Mouse (Mus musculus) forebrain, embryonic 13.5 days (tissue): ENCODE measurements around the gene Gm4922. TPM values are rescaled to one million over a fixed set of nuclear protein-coding genes. Genes with fewer than 3 reads are reported as not detected.

Experiments
- ATAC-seq: fragments of 200-750 bp; cut with Nextera tagmentation; 2 replicates; pipeline ENCODE4 v1.8.0; 2017
- H3K27ac ChIP-seq: fragments of 300-500 bp; sonication (generic); 2 replicates; pipeline ENCODE4 v1.5.1; 2015; ENCODE audit warnings: inconsistent platforms, mild to moderate bottlenecking, moderate library complexity
- H3K27me3 ChIP-seq: fragments of 300-500 bp; sonication (generic); 2 replicates; pipeline ENCODE4 v1.6.1; 2015; ENCODE audit warnings: mild to moderate bottlenecking, inconsistent platforms
- H3K36me3 ChIP-seq: fragments of 300-500 bp; sonication (generic); 2 replicates; pipeline ENCODE4 v1.6.1; 2015; ENCODE audit warnings: mild to moderate bottlenecking, inconsistent platforms; ENCODE audit not compliant: poor library complexity, severe bottlenecking
- H3K4me1 ChIP-seq: fragments of 300-500 bp; sonication (generic); 2 replicates; pipeline ENCODE4 v1.6.1; 2015; ENCODE audit warnings: inconsistent platforms
- H3K4me2 ChIP-seq: fragments of 300-500 bp; sonication (generic); 2 replicates; pipeline ENCODE4 v1.6.1; 2015; ENCODE audit warnings: inconsistent platforms, mild to moderate bottlenecking, moderate library complexity
- H3K4me3 ChIP-seq: fragments of 300-500 bp; sonication (generic); 2 replicates; pipeline ENCODE4 v1.5.1; 2015; ENCODE audit warnings: mild to moderate bottlenecking, inconsistent platforms
- H3K9ac ChIP-seq: fragments of 300-500 bp; sonication (generic); 2 replicates; pipeline ENCODE4 v1.6.1; 2015; ENCODE audit warnings: mild to moderate bottlenecking, inconsistent platforms
- H3K9me3 ChIP-seq: fragments of 300-500 bp; sonication (generic); replicated peaks from 2 replicates; pipeline ENCODE4 v1.6.1; 2016; ENCODE audit warnings: inconsistent platforms
- WGBS: fragments of 180-500 bp; shearing (Covaris S2); methylation state at CpG from one replicate; pipeline ENCODE4 v1.1.7; 2015; 5-methylcytosine and 5-hydroxymethylcytosine counted together
- polyA plus RNA-seq: library from polyadenylated mRNA; unstranded; fragments of >200 nt; fragmentation: Nextera tagmentation; extraction: Ambion mirVana; gene quantifications from 2 replicates; pipeline ENCODE4 v1.2.1, GENCODE M21; 2015

Gene Gm4922
- polyA plus RNA-seq, 1 experiment from 2014 or later = not detected

- H3K27ac ChIP-seq = no peak overlapping the region
- H3K9ac ChIP-seq = no peak overlapping the region
- peak; percentile 55; the same call in 1 of the 2 replicates for ATAC-seq
- WGBS = 69% methylated on average over 4 of the region's 4 CpGs
- no peaks in the 10 kb centered on the region for H3K27me3 ChIP-seq
- 0 out of 2 replicates have a peak, but pooled peaks cover 13% of the 10 kb centered on the region for H3K4me1 ChIP-seq
- no peak overlapping the region for H3K4me3 ChIP-seq
- no peaks in the 10 kb centered on the region for H3K36me3 ChIP-seq
- H3K9me3 ChIP-seq = no peaks in the 10 kb centered on the region
- H3K4me2 ChIP-seq = no peak overlapping the region
Measured at GRCm38 (mm10) chr10:18772537-18773179, 13.9 kb downstream of the Gm4922 start.

GRCm38 (mm10) chr10:18769909-18770308 lies 16.7 kb downstream of the Gm4922 start:
- WGBS = 52% methylated on average over 5 of the region's 5 CpGs
- no peak overlapping the region for H3K27ac ChIP-seq
- H3K36me3 ChIP-seq = no peaks in the 10 kb centered on the region
- no peaks in the 10 kb centered on the region for H3K27me3 ChIP-seq
- 0 out of 2 replicates have a peak, but pooled peaks cover 8% of the 10 kb centered on the region for H3K4me1 ChIP-seq
- ATAC-seq = no peak
- no peaks in the 10 kb centered on the region for H3K9me3 ChIP-seq
- H3K9ac ChIP-seq = no peak overlapping the region
- no peak overlapping the region for H3K4me2 ChIP-seq
- no peak overlapping the region for H3K4me3 ChIP-seq

- no peak overlapping the region for H3K27ac ChIP-seq
- no peaks in the 10 kb centered on the region for H3K4me1 ChIP-seq
- H3K27me3 ChIP-seq = no peaks in the 10 kb centered on the region
- H3K36me3 ChIP-seq = no peaks in the 10 kb centered on the region
- no peak for ATAC-seq
- WGBS = 35% methylated on average over 2 of the region's 2 CpGs
- H3K9me3 ChIP-seq = no peaks in the 10 kb centered on the region
- H3K9ac ChIP-seq = no peak overlapping the region
- no peak overlapping the region for H3K4me3 ChIP-seq
- no peak overlapping the region for H3K4me2 ChIP-seq
Measured at GRCm38 (mm10) chr10:18760241-18760640, 26.4 kb downstream of the Gm4922 start.

- Histone ChIP-seq H3K9ac (no peak overlapping the region), H3K9me3 (no peaks in the 10 kb centered on the region)
- WGBS = 73% methylated on average over 4 of the region's 4 CpGs
Measured at GRCm38 (mm10) chr10:18750057-18750456, 36.5 kb downstream of the Gm4922 start.

GRCm38 (mm10) chr10:18743286-18744142 lies 43.1 kb downstream of the Gm4922 start, which contains the start of gene Arfgef3:
Gene Arfgef3, minus strand, starts transcription at chr10:18743949.
- Histone ChIP-seq H3K4me3 (peak within 1 kb of the TSS; percentile 70), H3K36me3 (no peaks in the 10 kb centered on the region), H3K27ac (peak within 1 kb of the TSS; percentile 68), H3K4me1 (peaks cover 22% of the 10 kb centered on the region), H3K27me3 (no peaks in the 10 kb centered on the region), H3K4me2 (peak within 1 kb of the TSS; percentile 87), H3K9me3 (no peaks in the 10 kb centered on the region), H3K9ac (peak within 1 kb of the TSS; percentile 74)
- ATAC-seq = peak; percentile 84
- under 1% methylated on average over 50 of the region's 50 CpGs for WGBS

More at GRCm38 (mm10) chr10:18750057-18750456, 36.5 kb downstream of the Gm4922 start:
- no peaks in the 10 kb centered on the region for H3K27me3 ChIP-seq
- no peak overlapping the region for H3K4me3 ChIP-seq
- H3K4me2 ChIP-seq = no peak overlapping the region
- no peaks in the 10 kb centered on the region for H3K4me1 ChIP-seq
- 0 out of 2 replicates have a peak, but pooled peaks have one; percentile 19 for ATAC-seq
- no peaks in the 10 kb centered on the region for H3K36me3 ChIP-seq
- H3K27ac ChIP-seq = no peak overlapping the region

GRCm38 (mm10) chr10:18742086-18742485 lies 44.5 kb downstream of the Gm4922 start:
- no peak overlapping the region for H3K9ac ChIP-seq
- H3K4me2 ChIP-seq = peak overlapping the region; percentile 87
- 61% methylated on average over 6 of the region's 6 CpGs for WGBS
- H3K27ac ChIP-seq = 0 out of 2 replicates have a peak overlapping the region, but pooled peaks have one; percentile 20
- H3K4me3 ChIP-seq = peak overlapping the region; percentile 70
- H3K36me3 ChIP-seq = no peaks in the 10 kb centered on the region
- H3K9me3 ChIP-seq = no peaks in the 10 kb centered on the region
- H3K27me3 ChIP-seq = no peaks in the 10 kb centered on the region
- ATAC-seq = no peak
- H3K4me1 ChIP-seq = peaks cover 22% of the 10 kb centered on the region

- Histone ChIP-seq H3K9me3 (no peaks in the 10 kb centered on the region), H3K4me2 (0 out of 2 replicates have a peak overlapping the region, but pooled peaks have one; percentile 10), H3K27ac (no peak overlapping the region), H3K4me1 (peaks cover 22% of the 10 kb centered on the region), H3K27me3 (no peaks in the 10 kb centered on the region), H3K9ac (no peak overlapping the region), H3K36me3 (no peaks in the 10 kb centered on the region), H3K4me3 (no peak overlapping the region)
- no peak for ATAC-seq
- 84% methylated on average over 8 of the region's 8 CpGs for WGBS
Measured at GRCm38 (mm10) chr10:18741024-18741423, 45.6 kb downstream of the Gm4922 start.

Other genes with a start within 250 kb of the Gm4922 start
- 5.3 and 5.7 TPM in 2 replicates for gene Hebp2, start 240.7 kb downstream of the Gm4922 start, polyA plus RNA-seq
- 1.8 and 2.4 TPM in 2 replicates for gene Arfgef3, start 42.8 kb downstream of the Gm4922 start, polyA plus RNA-seq
- gene Perp, start 58.2 kb upstream of the Gm4922 start, polyA plus RNA-seq = 1.9 and 2.8 TPM in 2 replicates
- gene Tnfaip3, start 228.9 kb upstream of the Gm4922 start, polyA plus RNA-seq = 1.3 TPM in 2 replicates